Mouse (Mus musculus) stomach, embryonic 15.5 days (tissue): ENCODE measurements around the gene Pnpla6. TPM values are rescaled to one million over a fixed set of nuclear protein-coding genes. Genes with fewer than 3 reads are reported as not detected.
"Not testable (repeated sequence)": the region's sequence is repeated elsewhere in the genome, so short reads cannot be mapped to it uniquely, and the experiment has no call there.

ENCODE experiments used
- ATAC-seq: fragments of 200-750 bp; cut with Nextera tagmentation; 2 replicates; pipeline ENCODE4 v1.8.0; 2017; ENCODE audit warnings: low read depth, moderate number of reproducible peaks, moderate TSS enrichment; ENCODE audit not compliant: insufficient read depth, low FRiP score
- H3K27ac ChIP-seq: fragments of 300-500 bp; sonication (generic); 2 replicates; pipeline ENCODE4 v1.5.1; 2015; ENCODE audit warnings: mild to moderate bottlenecking, inconsistent platforms
- H3K27me3 ChIP-seq: fragments of 300-500 bp; sonication (generic); replicated peaks from 2 replicates; pipeline ENCODE4 v1.6.1; 2015; ENCODE audit warnings: inconsistent platforms
- H3K36me3 ChIP-seq: fragments of 300-500 bp; sonication (generic); 2 replicates; pipeline ENCODE4 v1.6.1; 2015; ENCODE audit warnings: inconsistent platforms
- H3K4me1 ChIP-seq: fragments of 300-500 bp; sonication (generic); 2 replicates; pipeline ENCODE4 v1.6.1; 2015; ENCODE audit warnings: inconsistent platforms
- H3K4me2 ChIP-seq: fragments of 300-500 bp; sonication (generic); 2 replicates; pipeline ENCODE4 v1.6.1; 2015; ENCODE audit warnings: mild to moderate bottlenecking, inconsistent platforms
- H3K4me3 ChIP-seq: fragments of 300-500 bp; sonication (generic); replicated peaks from 2 replicates; pipeline ENCODE4 v1.5.1; 2015; ENCODE audit warnings: inconsistent platforms
- H3K9ac ChIP-seq: fragments of 300-500 bp; sonication (generic); 2 replicates; pipeline ENCODE4 v1.6.1; 2015; ENCODE audit warnings: inconsistent platforms
- H3K9me3 ChIP-seq: fragments of 300-500 bp; sonication (generic); 2 replicates; pipeline ENCODE4 v1.6.1; 2016; ENCODE audit warnings: inconsistent platforms
- WGBS: fragments of 180-500 bp; shearing (Covaris S2); methylation state at CpG from one replicate; pipeline ENCODE4 v1.1.7; 2015; 5-methylcytosine and 5-hydroxymethylcytosine counted together
- polyA plus RNA-seq: library from polyadenylated mRNA; unstranded; fragments of >200 nt; fragmentation: Nextera tagmentation; extraction: Ambion mirVana; gene quantifications from 2 replicates; pipeline ENCODE4 v1.2.1, GENCODE M21; 2015

Pnpla6 gene
- polyA plus RNA-seq, 1 experiment from 2014 or later = 27.9 TPM

DNA sequence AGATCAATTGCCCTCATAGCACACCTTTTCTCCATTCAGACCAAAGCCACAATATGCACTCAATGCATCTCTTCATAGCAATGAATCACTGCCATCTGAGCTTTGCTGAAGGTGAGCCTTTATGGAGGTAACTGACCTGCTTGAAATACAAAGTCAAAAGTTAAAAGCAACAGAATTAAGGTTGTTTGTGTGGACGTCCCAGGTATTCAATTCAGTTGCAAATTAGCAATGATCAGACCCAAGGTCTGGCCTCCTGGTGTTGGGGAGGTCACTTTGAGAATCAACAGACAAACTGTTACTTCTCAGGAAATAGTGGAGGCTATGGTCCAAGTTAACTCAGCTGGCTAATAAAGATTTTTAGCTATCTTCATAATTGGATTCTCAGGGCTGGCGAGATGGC lies 31.3 kb downstream of the Pnpla6 start:
- H3K4me3 ChIP-seq = no peak overlapping the region
- 91% methylated on average over 2 of the region's 2 CpGs for WGBS

DNA sequence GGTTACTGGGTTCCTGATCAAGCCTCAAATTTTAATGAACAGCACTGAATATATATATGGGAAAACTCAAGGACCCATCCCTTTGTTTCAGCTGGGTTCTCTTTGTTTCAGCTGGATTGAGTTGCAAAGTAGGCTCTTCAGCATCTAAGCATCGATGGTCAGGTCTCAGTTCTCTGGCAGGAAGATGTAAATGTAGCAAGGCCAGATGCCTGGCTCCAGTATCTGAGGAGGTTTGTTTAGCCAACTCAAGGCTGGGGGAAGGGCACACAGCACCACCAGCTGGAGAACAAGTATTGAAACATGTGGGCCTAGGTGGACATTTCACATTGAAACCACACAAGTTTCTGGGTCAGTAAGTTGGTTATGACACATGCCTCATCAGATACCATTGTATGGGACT lies 37.1 kb downstream of the Pnpla6 start:
- ATAC-seq = no peak
- no peak overlapping the region for H3K27ac ChIP-seq
- H3K4me3 ChIP-seq = no peak overlapping the region
- H3K4me2 ChIP-seq = no peak overlapping the region
- H3K9me3 ChIP-seq = no peaks in the 10 kb centered on the region
- WGBS = 78% methylated on average over 1 of the region's 1 CpGs
- no peaks in the 10 kb centered on the region for H3K36me3 ChIP-seq
- no peaks in the 10 kb centered on the region for H3K4me1 ChIP-seq
- no peak overlapping the region for H3K9ac ChIP-seq
- H3K27me3 ChIP-seq = no peaks in the 10 kb centered on the region

More for the DNA sequence above, 31.3 kb downstream of the Pnpla6 start:
- H3K27ac ChIP-seq = no peak overlapping the region
- H3K27me3 ChIP-seq = no peaks in the 10 kb centered on the region
- H3K36me3 ChIP-seq = peaks cover 8% of the 10 kb centered on the region; the same call in 1 of the 2 replicates
- no peaks in the 10 kb centered on the region for H3K4me1 ChIP-seq
- H3K4me2 ChIP-seq = no peak overlapping the region
- no peak overlapping the region for H3K9ac ChIP-seq
- H3K9me3 ChIP-seq = no peaks in the 10 kb centered on the region
- ATAC-seq = no peak

GRCm38 (mm10) chr8:3556114-3556513 lies 40.9 kb downstream of the Pnpla6 start:
- Histone ChIP-seq H3K9me3 (no peaks in the 10 kb centered on the region), H3K4me2 (no peak overlapping the region), H3K4me1 (no peaks in the 10 kb centered on the region), H3K4me3 (no peak overlapping the region), H3K27me3 (no peaks in the 10 kb centered on the region), H3K9ac (no peak overlapping the region), H3K36me3 (no peaks in the 10 kb centered on the region), H3K27ac (no peak overlapping the region)
- peak; percentile 90 for ATAC-seq
- 57% methylated on average over 4 of the region's 4 CpGs for WGBS

DNA sequence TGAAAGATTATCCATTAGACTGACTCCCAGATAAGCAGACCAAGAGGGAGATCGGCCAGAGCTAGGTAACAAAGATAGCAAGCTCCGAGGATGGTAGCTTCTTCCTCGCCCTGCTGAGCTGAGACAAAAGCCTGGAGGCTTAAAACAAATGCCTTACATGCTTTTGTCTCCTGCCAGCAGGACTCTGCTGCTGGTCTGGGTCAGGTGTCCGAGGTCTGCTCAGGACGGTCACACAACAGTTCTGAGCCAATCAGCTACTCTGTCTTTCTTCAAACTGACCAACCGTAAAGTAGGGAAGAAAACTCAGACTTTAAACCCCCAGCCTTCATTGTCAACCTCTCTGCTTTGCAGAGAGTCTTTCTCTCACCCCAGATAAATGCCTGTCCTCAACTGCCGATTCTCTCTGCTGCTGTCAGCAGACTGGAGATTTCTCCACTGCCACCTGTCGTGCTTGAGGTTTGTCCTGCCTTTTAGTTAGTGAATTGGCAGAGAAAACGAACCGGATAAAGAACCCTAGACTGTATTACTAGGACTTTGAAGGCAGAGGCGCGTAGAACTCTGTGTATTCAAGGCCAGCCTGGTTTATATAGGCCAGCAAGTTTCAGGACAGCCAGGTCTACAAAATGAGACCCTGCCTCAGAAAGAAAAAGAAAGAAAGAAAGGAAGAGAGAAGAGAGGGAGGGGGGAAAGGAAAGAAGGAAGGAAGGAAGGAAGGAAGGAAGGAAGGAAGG lies 52.6 kb downstream of the Pnpla6 start, which contains the start of gene C330021F23Rik:
TSS of gene C330021F23Rik (plus strand) at position 350 of the 731 bp plus-strand sequence.
- no peaks in the 10 kb centered on the region for H3K27me3 ChIP-seq
- 0 out of 2 replicates have a peak within 1 kb of the TSS, but pooled peaks have one; percentile 44 for H3K27ac ChIP-seq
- no peaks in the 10 kb centered on the region for H3K36me3 ChIP-seq
- WGBS = 6% methylated on average over 12 of the region's 12 CpGs
- no peaks in the 10 kb centered on the region for H3K9me3 ChIP-seq
- ATAC-seq = peak; percentile 51; the same call in 1 of the 2 replicates
- no peak within 1 kb of the TSS for H3K9ac ChIP-seq
- H3K4me1 ChIP-seq = 0 out of 2 replicates have a peak, but pooled peaks cover 3% of the 10 kb centered on the region
- peak within 1 kb of the TSS; percentile 19; the same call in 1 of the 2 replicates for H3K4me3 ChIP-seq
- peak within 1 kb of the TSS; percentile 34 for H3K4me2 ChIP-seq

GRCm38 (mm10) chr8:3568378-3568777 lies 53.2 kb downstream of the Pnpla6 start:
- Histone ChIP-seq H3K4me1 (0 out of 2 replicates have a peak, but pooled peaks cover 3% of the 10 kb centered on the region), H3K27ac (no peak overlapping the region), H3K27me3 (no peaks in the 10 kb centered on the region), H3K4me3 (peak overlapping the region; percentile 19; the same call in 1 of the 2 replicates), H3K4me2 (peak overlapping the region; percentile 34), H3K36me3 (no peaks in the 10 kb centered on the region), H3K9ac (no peak overlapping the region), H3K9me3 (no peaks in the 10 kb centered on the region)
- ATAC-seq = peak; percentile 37; the same call in 1 of the 2 replicates
- WGBS = 11% methylated on average over 7 of the region's 7 CpGs

DNA sequence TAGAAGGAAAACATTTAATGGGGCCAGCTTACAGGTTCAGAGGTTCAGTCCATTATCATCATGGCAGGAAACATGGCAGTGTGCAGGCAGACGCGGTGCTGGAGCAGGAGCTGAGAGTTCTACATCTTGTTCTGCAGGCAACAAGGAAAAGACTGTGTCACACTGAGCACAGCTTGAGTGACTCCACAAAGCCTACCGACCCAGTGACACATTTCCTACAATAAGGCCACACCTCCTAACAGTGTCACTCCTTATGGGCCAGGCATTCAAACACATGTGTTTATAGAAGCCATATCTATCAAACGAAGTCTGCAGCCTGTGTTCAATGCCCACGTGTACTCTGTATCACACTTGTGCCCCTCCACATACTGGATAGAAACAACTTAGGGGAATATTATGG lies 54.6 kb downstream of the Pnpla6 start:
- no peak overlapping the region for H3K9ac ChIP-seq
- no peak for ATAC-seq
- 0 out of 2 replicates have a peak, but pooled peaks cover 3% of the 10 kb centered on the region for H3K4me1 ChIP-seq
- H3K9me3 ChIP-seq = no peaks in the 10 kb centered on the region
- H3K4me3 ChIP-seq = no peak overlapping the region
- H3K27ac ChIP-seq = no peak overlapping the region
- no peaks in the 10 kb centered on the region for H3K36me3 ChIP-seq
- no peak overlapping the region for H3K4me2 ChIP-seq
- 77% methylated on average over 5 of the region's 5 CpGs for WGBS
- H3K27me3 ChIP-seq = no peaks in the 10 kb centered on the region

DNA sequence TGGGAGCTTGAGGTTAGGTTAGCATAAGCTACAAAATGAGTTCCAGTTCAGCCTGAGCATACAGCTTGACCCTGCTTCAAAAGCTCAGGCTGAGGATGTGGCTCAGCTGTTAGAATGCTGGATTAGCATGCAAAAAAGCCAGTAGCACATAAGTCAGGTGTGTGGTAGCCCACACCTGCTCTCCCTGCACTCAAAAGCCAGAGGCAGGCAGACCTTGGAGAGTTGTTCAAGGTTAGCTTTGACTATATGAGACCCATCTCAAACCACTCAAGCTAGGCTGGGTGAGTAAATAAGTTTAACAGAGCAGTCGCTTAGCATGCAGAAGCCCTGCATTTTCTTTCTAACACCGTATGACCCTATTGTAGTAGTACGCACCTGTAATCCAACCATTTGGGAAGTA lies 59.4 kb downstream of the Pnpla6 start:
- Histone ChIP-seq H3K9ac (no peak overlapping the region), H3K4me2 (no peak overlapping the region), H3K27ac (no peak overlapping the region), H3K36me3 (no peaks in the 10 kb centered on the region), H3K9me3 (no peaks in the 10 kb centered on the region), H3K4me3 (no peak overlapping the region), H3K4me1 (peaks cover 3% of the 10 kb centered on the region; the same call in 1 of the 2 replicates), H3K27me3 (no peaks in the 10 kb centered on the region)
- ATAC-seq = no peak
- WGBS = 91% methylated on average over 3 of the region's 3 CpGs

- Histone ChIP-seq H3K4me3 (no peak overlapping the region), H3K27me3 (no peaks in the 10 kb centered on the region), H3K36me3 (no peaks in the 10 kb centered on the region), H3K9me3 (no peaks in the 10 kb centered on the region), H3K4me1 (peaks cover 4% of the 10 kb centered on the region; the same call in 1 of the 2 replicates), H3K27ac (no peak overlapping the region), H3K4me2 (no peak overlapping the region), H3K9ac (no peak overlapping the region)
- WGBS = 66% methylated on average over 15 of the region's 15 CpGs
- ATAC-seq = no peak
Observed at GRCm38 (mm10) chr8:3576211-3576960, 61.2 kb downstream of the Pnpla6 start.

GRCm38 (mm10) chr8:3579390-3580364 lies 64.5 kb downstream of the Pnpla6 start:
- Histone ChIP-seq H3K9me3 (no peaks in the 10 kb centered on the region), H3K9ac (no peak overlapping the region), H3K4me1 (peaks cover 4% of the 10 kb centered on the region; the same call in 1 of the 2 replicates), H3K4me3 (no peak overlapping the region), H3K27ac (peak overlapping the region; percentile 76), H3K36me3 (no peaks in the 10 kb centered on the region), H3K4me2 (no peak overlapping the region), H3K27me3 (no peaks in the 10 kb centered on the region)
- peak; percentile 73 for ATAC-seq
- 61% methylated on average over 9 of the region's 9 CpGs for WGBS

DNA sequence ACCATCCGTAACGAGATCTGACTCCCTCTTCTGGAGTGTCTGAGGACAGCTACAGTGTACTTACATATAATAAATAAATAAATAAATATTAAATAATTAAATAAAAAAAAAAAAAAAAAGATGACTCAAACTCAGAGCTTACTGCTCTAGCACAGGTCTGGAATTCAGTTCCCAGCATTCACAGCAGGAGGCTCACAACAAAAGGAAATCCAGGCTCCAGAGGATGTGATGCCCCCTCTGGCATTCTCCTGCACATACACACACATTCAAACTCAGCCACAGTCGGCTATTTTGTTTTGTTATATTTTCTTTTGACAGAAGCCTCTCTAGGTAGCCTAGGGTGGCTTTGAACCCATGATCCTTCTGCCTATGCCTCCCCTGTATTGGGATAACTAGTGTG lies 66.8 kb downstream of the Pnpla6 start:
- not testable (repeated sequence) for H3K4me3 ChIP-seq, H3K4me2 ChIP-seq, H3K4me1 ChIP-seq, H3K9me3 ChIP-seq, H3K36me3 ChIP-seq, ATAC-seq, H3K9ac ChIP-seq, H3K27ac ChIP-seq, H3K27me3 ChIP-seq
- WGBS = 81% methylated on average over 1 of the region's 3 CpGs

GRCm38 (mm10) chr8:3586452-3586851 lies 71.3 kb downstream of the Pnpla6 start:
- Histone ChIP-seq H3K36me3 (no peaks in the 10 kb centered on the region), H3K4me3 (no peak overlapping the region), H3K9me3 (no peaks in the 10 kb centered on the region), H3K4me1 (no peaks in the 10 kb centered on the region), H3K27me3 (no peaks in the 10 kb centered on the region), H3K4me2 (no peak overlapping the region), H3K27ac (no peak overlapping the region), H3K9ac (no peak overlapping the region)
- ATAC-seq = peak; percentile 12; the same call in 1 of the 2 replicates
- 69% methylated on average over 2 of the region's 2 CpGs for WGBS
